Mouse (Mus musculus) forebrain, embryonic 13.5 days (tissue): Measurements from ENCODE around the gene 2310039H08Rik. TPM values are rescaled to one million over a fixed set of nuclear protein-coding genes. Genes with fewer than 3 reads are reported as not detected.
A peak's percentile ranks its signal among the peaks of the same experiment; 100 is the strongest.

Source experiments
- ATAC-seq: fragments of 200-750 bp; cut with Nextera tagmentation; 2 replicates; pipeline ENCODE4 v1.8.0; 2017
- H3K27ac ChIP-seq: fragments of 300-500 bp; sonication (generic); 2 replicates; pipeline ENCODE4 v1.5.1; 2015; ENCODE audit warnings: inconsistent platforms, mild to moderate bottlenecking, moderate library complexity
- H3K27me3 ChIP-seq: fragments of 300-500 bp; sonication (generic); 2 replicates; pipeline ENCODE4 v1.6.1; 2015; ENCODE audit warnings: mild to moderate bottlenecking, inconsistent platforms
- H3K36me3 ChIP-seq: fragments of 300-500 bp; sonication (generic); 2 replicates; pipeline ENCODE4 v1.6.1; 2015; ENCODE audit warnings: mild to moderate bottlenecking, inconsistent platforms; ENCODE audit not compliant: poor library complexity, severe bottlenecking
- H3K4me1 ChIP-seq: fragments of 300-500 bp; sonication (generic); 2 replicates; pipeline ENCODE4 v1.6.1; 2015; ENCODE audit warnings: inconsistent platforms
- H3K4me2 ChIP-seq: fragments of 300-500 bp; sonication (generic); 2 replicates; pipeline ENCODE4 v1.6.1; 2015; ENCODE audit warnings: inconsistent platforms, mild to moderate bottlenecking, moderate library complexity
- H3K4me3 ChIP-seq: fragments of 300-500 bp; sonication (generic); 2 replicates; pipeline ENCODE4 v1.5.1; 2015; ENCODE audit warnings: mild to moderate bottlenecking, inconsistent platforms
- H3K9ac ChIP-seq: fragments of 300-500 bp; sonication (generic); 2 replicates; pipeline ENCODE4 v1.6.1; 2015; ENCODE audit warnings: mild to moderate bottlenecking, inconsistent platforms
- H3K9me3 ChIP-seq: fragments of 300-500 bp; sonication (generic); replicated peaks from 2 replicates; pipeline ENCODE4 v1.6.1; 2016; ENCODE audit warnings: inconsistent platforms
- WGBS: fragments of 180-500 bp; shearing (Covaris S2); methylation state at CpG from one replicate; pipeline ENCODE4 v1.1.7; 2015; 5-methylcytosine and 5-hydroxymethylcytosine counted together
- polyA plus RNA-seq: library from polyadenylated mRNA; unstranded; fragments of >200 nt; fragmentation: Nextera tagmentation; extraction: Ambion mirVana; gene quantifications from 2 replicates; pipeline ENCODE4 v1.2.1, GENCODE M21; 2015

Gene 2310039H08Rik
- 64.2 and 69.0 TPM in 2 replicates for polyA plus RNA-seq

DNA sequence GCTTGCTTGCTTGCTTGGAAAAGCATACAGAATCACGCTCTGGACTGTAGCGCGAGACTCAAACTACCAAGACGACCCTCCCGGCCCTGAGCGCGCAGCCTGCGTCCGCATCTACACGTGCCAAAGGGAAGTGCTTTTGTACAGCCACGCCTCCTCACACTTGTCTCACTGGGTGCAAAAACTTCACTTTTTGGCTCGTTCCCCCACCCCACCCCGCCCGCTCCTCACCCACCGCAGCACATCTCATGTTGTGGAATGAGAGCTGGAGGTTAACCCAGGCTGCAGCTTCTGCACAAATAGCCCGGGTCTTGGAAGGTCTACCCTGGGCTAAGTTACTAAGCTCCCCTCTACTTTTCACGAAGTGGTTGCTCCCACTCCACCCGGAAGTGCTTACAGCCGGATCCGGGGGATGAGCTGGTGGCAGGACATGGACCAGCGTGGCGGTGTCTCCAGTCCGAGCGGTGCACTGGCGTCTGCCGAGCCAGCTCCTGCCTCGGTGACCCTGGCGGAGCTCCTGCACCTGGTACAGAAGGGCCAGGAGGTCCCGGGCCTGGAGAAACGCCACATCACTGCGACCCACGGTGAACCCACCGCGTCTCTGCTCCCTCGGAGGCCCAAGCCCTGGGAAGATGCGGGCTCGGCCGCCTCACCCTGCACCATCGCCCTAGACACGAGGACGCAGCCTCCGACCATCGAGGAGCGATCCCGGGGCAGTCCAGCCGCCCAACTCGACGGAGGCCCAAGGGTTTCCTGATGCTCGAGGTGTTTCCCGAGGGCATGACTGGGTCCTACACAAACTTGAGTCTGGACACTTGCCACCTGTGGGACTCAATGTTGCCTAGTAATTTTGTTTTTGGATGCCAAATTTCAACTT lies at the start of gene 2310039H08Rik:
Gene 2310039H08Rik, plus strand, starts transcription at position 232 of the 874 bp plus-strand sequence.
- WGBS = under 1% methylated on average over 50 of the region's 50 CpGs
- ATAC-seq = peak; percentile 92

DNA sequence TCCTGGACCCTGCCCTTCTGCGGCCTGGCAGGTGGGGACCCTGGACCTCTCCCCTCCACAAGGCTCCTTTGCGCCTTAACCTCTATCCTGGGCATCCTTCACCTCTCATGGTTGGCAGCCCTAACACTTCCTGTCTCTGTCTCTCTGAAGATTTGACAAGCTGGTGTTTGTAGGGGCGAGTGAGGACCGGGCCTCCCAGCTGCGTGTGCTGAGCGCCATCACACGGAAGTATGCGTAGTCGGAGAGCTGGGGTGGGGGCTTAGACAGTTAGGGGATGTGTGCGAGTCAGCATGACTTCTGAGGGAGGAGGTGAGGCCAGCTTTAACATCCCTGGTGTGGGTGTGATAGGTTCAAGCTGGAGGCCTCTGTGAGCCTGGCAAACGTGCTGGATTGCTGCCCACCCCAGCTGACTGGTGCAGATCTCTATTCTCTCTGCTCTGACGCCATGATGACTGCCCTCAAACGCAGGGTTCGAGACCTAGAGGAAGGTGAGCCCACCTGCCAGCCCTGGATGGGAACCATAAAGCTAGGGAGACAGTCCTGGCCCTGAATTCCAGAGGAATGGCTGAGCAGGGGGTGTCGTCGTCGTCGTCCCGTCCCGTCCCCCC lies 47.9 kb upstream of the 2310039H08Rik start:
- peaks cover 14% of the 10 kb centered on the region for H3K27me3 ChIP-seq
- peaks cover 48% of the 10 kb centered on the region for H3K36me3 ChIP-seq
- no peak overlapping the region for H3K4me3 ChIP-seq
- no peak overlapping the region for H3K27ac ChIP-seq
- H3K9ac ChIP-seq = no peak overlapping the region
- no peaks in the 10 kb centered on the region for H3K4me1 ChIP-seq
- ATAC-seq = no peak
- no peak overlapping the region for H3K4me2 ChIP-seq
- H3K9me3 ChIP-seq = no peaks in the 10 kb centered on the region
- WGBS = 81% methylated on average over 20 of the region's 20 CpGs

More for the DNA sequence above, at the start of gene 2310039H08Rik:
- H3K27ac ChIP-seq = peak within 1 kb of the TSS; percentile 69
- H3K27me3 ChIP-seq = no peaks in the 10 kb centered on the region
- peak within 1 kb of the TSS; percentile 78 for H3K4me3 ChIP-seq
- H3K4me2 ChIP-seq = peak within 1 kb of the TSS; percentile 77
- no peaks in the 10 kb centered on the region for H3K9me3 ChIP-seq
- H3K9ac ChIP-seq = peak within 1 kb of the TSS; percentile 79
- H3K36me3 ChIP-seq = peaks cover 38% of the 10 kb centered on the region
- H3K4me1 ChIP-seq = peaks cover 19% of the 10 kb centered on the region

DNA sequence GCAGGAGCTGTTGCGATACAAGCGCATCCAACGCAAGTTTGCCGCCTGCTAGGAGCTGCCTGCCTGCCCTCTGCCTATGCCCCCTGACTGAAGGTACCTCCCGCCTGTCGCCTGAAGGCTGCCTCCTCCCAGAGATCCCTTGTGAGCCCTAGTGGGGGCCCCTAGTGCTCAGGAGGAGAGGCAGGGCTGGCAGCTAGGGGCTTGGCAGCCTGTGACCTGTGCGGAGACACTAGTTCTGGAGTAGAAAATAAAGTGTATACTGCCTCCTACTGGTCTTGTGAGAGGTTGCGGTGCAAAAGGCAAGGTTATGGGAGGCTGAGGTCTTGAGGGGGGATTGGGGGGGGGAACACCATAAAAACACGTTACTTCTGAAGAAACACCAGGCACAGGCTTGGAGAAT lies 47.2 kb upstream of the 2310039H08Rik start:
- Histone ChIP-seq H3K27ac (no peak overlapping the region), H3K4me1 (no peaks in the 10 kb centered on the region), H3K36me3 (peaks cover 47% of the 10 kb centered on the region), H3K9ac (no peak overlapping the region; the same call in 1 of the 2 replicates), H3K9me3 (no peaks in the 10 kb centered on the region), H3K4me2 (no peak overlapping the region), H3K27me3 (peaks cover 15% of the 10 kb centered on the region), H3K4me3 (no peak overlapping the region)
- WGBS = 45% methylated on average over 9 of the region's 9 CpGs
- ATAC-seq = peak; percentile 20; the same call in 1 of the 2 replicates

DNA sequence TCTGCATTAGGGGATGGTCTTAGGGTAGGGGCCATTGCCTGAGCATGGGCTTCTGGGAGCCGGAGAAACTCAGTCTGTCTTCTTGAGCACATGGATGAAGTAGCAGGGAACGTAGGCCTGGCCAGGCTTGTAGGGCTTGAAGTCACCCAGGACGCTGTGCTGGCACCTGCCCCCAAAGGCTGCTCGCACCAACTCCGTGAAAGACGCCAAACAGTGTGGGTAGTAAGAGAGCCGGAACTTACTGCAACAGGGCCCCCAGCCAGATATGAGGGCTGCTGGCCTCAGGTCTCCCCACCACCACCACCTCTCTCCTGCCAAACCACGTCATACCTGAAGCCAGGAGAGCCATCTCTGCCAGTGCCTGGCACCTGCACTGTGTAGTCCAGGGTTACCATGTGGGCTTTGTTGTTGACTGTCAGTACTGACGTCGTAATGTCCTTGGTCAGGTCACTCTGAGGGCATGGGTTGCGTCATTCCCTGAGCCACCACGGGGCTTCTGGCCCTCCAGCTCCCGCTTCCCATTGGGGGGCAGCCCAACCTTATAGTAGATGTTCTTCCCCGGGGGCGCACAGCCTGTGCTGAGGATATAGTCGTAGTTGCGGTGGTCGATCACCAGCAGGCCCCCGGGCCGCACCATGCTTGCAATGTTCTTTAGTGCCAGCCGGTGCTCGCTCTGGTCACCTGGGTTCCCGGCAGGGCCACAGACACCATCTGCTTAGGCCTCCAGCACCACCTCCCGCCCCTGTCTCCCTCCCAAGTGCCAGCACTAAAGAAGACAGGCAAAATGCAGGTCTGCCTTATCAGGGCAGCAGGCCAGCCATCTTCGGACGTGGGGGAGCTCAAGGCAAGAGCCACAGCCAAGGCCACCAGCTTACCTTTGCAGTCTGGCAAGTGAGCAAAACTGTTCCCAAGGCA lies 46.4 kb upstream of the 2310039H08Rik start:
- Histone ChIP-seq H3K36me3 (peaks cover 40% of the 10 kb centered on the region), H3K27me3 (peaks cover 15% of the 10 kb centered on the region), H3K4me3 (no peak overlapping the region), H3K9me3 (no peaks in the 10 kb centered on the region), H3K4me1 (no peaks in the 10 kb centered on the region), H3K4me2 (no peak overlapping the region), H3K9ac (no peak overlapping the region), H3K27ac (no peak overlapping the region)
- ATAC-seq = no peak
- 92% methylated on average over 26 of the region's 26 CpGs for WGBS

DNA sequence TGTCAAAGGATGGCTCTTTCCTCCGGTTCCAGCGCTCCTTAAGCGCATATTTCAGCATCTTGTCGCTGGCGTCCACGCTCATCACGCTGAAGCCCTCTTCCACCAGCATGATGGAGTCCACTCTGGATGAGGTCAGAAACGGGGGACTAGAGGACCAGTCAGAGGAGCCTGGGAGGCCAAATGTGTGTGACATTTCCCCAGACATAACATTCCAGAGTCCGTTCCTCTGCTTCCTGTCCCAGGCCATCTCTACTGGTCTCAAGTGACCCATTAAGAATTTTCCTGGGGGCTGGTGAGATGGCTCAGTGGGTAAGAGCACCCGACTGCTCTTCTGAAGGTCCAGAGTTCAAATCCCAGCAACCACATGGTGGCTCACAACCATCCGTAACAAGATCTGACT lies 45.2 kb upstream of the 2310039H08Rik start:
- H3K4me2 ChIP-seq = no peak overlapping the region
- 91% methylated on average over 11 of the region's 11 CpGs for WGBS
- no peaks in the 10 kb centered on the region for H3K9me3 ChIP-seq
- H3K4me3 ChIP-seq = no peak overlapping the region
- no peak overlapping the region for H3K9ac ChIP-seq
- peaks cover 28% of the 10 kb centered on the region for H3K36me3 ChIP-seq
- H3K27me3 ChIP-seq = peaks cover 15% of the 10 kb centered on the region
- H3K4me1 ChIP-seq = no peaks in the 10 kb centered on the region
- no peak overlapping the region for H3K27ac ChIP-seq
- no peak for ATAC-seq

DNA sequence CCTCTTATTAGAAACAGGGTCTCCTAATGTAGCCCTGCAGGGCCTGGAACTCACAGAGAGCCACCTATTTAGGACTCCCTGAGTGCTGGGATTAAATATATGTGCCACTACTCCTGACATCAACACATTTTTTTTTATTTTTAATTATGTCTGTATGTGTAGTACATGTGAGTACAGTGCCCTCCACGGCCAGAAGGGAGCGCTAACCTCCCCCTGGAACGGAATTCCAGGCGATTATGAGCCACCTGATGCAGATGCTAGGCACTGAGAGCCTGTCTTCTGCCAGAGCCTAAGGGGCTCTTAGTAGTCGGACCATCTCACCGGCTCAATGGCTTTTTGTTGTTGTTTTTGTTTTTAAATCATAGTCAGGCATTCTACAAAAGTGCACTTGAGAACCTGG lies 44.4 kb upstream of the 2310039H08Rik start:
- Histone ChIP-seq H3K4me1 (no peaks in the 10 kb centered on the region), H3K36me3 (peaks cover 22% of the 10 kb centered on the region), H3K4me3 (no peak overlapping the region), H3K27me3 (peaks cover 15% of the 10 kb centered on the region), H3K4me2 (no peak overlapping the region), H3K9ac (no peak overlapping the region), H3K9me3 (no peaks in the 10 kb centered on the region), H3K27ac (no peak overlapping the region)
- WGBS = 45% methylated on average over 6 of the region's 6 CpGs
- ATAC-seq = no peak

DNA sequence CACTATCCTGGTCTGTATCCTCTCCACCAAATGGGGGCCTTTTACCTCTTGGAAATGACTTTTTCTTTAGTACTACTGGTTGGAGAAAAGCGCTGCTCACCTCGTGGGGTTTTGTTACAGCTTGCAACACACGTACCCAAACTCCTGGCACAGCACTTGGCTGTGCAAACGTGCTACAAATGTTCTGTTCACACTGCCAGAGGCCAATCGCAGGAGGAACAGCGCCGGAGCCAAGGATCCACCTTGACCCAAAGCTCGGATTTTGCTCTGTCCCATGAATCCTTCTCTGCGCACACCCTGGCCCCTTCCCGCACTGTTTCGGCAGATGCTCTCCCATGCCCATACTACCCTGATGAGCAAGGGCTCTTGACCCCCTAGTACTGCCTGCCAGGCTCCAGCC lies 43.9 kb upstream of the 2310039H08Rik start:
- ATAC-seq = no peak
- 50% methylated on average over 11 of the region's 11 CpGs for WGBS
- H3K9ac ChIP-seq = 0 out of 2 replicates have a peak overlapping the region, but pooled peaks have one; percentile 34

DNA sequence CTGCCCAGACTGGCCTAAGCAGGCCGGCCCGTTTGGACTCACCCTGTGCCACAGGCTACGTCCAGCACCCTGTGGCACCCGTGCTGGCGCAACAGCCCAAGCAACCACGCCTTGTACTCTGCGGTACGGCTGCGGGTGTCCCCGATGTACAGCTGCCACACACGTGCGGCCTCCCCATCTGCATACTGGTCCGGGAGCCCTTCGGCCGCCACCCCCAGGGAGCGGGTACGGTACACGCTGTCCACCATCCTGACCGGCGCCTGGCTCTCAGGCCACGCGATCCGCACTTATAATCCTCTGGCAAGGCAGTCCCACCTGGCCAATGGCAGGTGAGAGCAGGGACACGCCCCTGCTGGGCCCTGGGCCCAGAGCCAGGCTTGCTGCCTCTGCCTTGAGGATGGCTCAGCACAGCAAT lies 43.5 kb upstream of the 2310039H08Rik start, which contains the start of gene Gnmt:
Gene Gnmt, minus strand, starts transcription at position 265 of the 415 bp plus-strand sequence.
- Histone ChIP-seq H3K4me1 (no peaks in the 10 kb centered on the region), H3K27ac (no peak within 1 kb of the TSS), H3K36me3 (peaks cover 14% of the 10 kb centered on the region), H3K4me3 (no peak within 1 kb of the TSS), H3K9me3 (no peaks in the 10 kb centered on the region), H3K27me3 (peaks cover 15% of the 10 kb centered on the region), H3K4me2 (peak within 1 kb of the TSS; percentile 5; the same call in 1 of the 2 replicates), H3K9ac (0 out of 2 replicates have a peak within 1 kb of the TSS, but pooled peaks have one; percentile 34)
- 20% methylated on average over 24 of the region's 24 CpGs for WGBS
- no peak for ATAC-seq

More for the DNA sequence above, 43.9 kb upstream of the 2310039H08Rik start:
- Histone ChIP-seq H3K9me3 (no peaks in the 10 kb centered on the region), H3K4me1 (no peaks in the 10 kb centered on the region), H3K27ac (no peak overlapping the region), H3K4me2 (no peak overlapping the region), H3K27me3 (peaks cover 15% of the 10 kb centered on the region), H3K4me3 (no peak overlapping the region), H3K36me3 (peaks cover 18% of the 10 kb centered on the region)

DNA sequence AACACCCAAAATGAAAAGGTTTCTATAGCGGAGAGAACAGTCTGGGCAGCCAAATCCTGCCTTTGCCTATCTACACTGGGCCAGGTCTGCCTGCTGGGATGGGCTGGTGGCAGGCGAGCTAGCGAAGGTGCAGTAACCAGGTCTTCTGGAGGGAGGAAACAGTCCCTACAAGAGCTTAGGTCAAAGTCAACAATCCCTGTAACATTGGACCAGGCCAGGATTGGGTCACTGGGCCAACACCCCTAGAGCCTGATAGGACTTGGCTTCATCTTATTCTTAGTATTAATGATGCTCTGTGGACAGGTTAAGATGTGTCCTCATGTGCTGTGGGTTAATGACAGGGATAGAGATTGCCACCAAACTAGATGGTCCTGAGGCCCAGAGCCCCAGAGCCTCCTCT lies 38.4 kb upstream of the 2310039H08Rik start:
- ATAC-seq = no peak
- H3K9ac ChIP-seq = no peak overlapping the region
- H3K27ac ChIP-seq = no peak overlapping the region
- no peak overlapping the region for H3K4me3 ChIP-seq
- H3K4me1 ChIP-seq = no peaks in the 10 kb centered on the region
- peaks cover 43% of the 10 kb centered on the region for H3K36me3 ChIP-seq
- WGBS = 95% methylated on average over 3 of the region's 3 CpGs
- no peaks in the 10 kb centered on the region for H3K9me3 ChIP-seq
- no peak overlapping the region for H3K4me2 ChIP-seq
- H3K27me3 ChIP-seq = peaks cover 6% of the 10 kb centered on the region

DNA sequence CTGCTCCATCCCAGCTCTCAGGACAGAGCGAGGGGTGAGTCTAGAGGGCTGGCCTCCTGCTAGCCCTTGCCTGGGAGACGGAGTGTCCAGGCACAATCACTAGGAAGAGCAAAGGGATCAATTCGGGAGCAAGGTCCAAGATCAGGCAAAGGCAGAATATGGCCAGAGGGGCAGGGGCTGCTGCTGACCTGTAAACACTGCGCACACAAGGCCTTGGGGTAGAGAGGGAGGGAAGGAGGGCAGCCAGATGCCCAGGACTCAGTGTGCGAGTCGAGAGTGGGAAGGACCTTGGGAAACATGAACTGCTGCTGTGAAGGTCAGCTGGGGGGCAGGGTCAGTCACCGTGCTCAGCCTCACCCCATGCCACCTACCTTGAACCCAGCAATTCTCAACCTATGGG lies 37.1 kb upstream of the 2310039H08Rik start:
- Histone ChIP-seq H3K27ac (no peak overlapping the region), H3K9me3 (no peaks in the 10 kb centered on the region), H3K36me3 (peaks cover 44% of the 10 kb centered on the region), H3K27me3 (no peaks in the 10 kb centered on the region), H3K9ac (no peak overlapping the region), H3K4me1 (no peaks in the 10 kb centered on the region), H3K4me3 (no peak overlapping the region), H3K4me2 (no peak overlapping the region)
- WGBS = 93% methylated on average over 7 of the region's 7 CpGs
- no peak for ATAC-seq

DNA sequence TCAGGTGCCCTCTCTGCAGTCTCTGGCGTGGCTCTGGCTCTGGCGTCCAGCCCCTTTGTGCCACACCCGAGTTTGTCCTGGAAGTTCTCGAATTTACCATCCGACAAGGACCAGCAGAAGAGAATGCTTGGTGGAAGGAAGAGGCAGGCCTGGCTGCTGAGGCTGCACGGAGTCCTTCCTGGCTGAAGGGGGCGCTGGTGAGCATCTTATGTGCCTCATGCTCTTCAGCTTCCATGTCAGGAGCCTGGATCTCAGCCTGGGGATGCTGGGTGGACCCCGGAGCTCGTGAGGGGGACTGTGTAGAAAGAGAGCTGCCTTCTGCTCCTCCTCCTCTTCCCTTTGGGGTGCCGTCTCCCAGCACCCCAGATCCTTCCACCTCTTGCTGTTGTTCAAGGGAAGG lies 36.3 kb upstream of the 2310039H08Rik start:
- Histone ChIP-seq H3K4me2 (no peak overlapping the region), H3K36me3 (peaks cover 44% of the 10 kb centered on the region), H3K27ac (no peak overlapping the region), H3K9ac (no peak overlapping the region), H3K4me1 (no peaks in the 10 kb centered on the region), H3K9me3 (no peaks in the 10 kb centered on the region), H3K27me3 (no peaks in the 10 kb centered on the region), H3K4me3 (no peak overlapping the region)
- 62% methylated on average over 10 of the region's 10 CpGs for WGBS
- no peak for ATAC-seq
